Mouse (Mus musculus) heart, embryonic 13.5 days (tissue): Measurements from ENCODE around the gene Dennd4b. TPM values are rescaled to one million over a fixed set of nuclear protein-coding genes. Genes with fewer than 3 reads are reported as not detected.
A peak's percentile ranks its signal among the peaks of the same experiment; 100 is the strongest.
"Not testable (repeated sequence)": the region's sequence is repeated elsewhere in the genome, so short reads cannot be mapped to it uniquely, and the experiment has no call there.

Source experiments
- ATAC-seq: fragments of 200-750 bp; cut with Nextera tagmentation; 2 replicates; pipeline ENCODE4 v1.8.0; 2017; ENCODE audit warnings: moderate TSS enrichment; ENCODE audit not compliant: insufficient number of reproducible peaks, low FRiP score, low TSS enrichment; ENCODE audit errors: extremely low read depth
- H3K27ac ChIP-seq: fragments of 300-500 bp; sonication (generic); replicated peaks from 2 replicates; pipeline ENCODE4 v1.5.1; 2015; ENCODE audit warnings: moderate library complexity, mild to moderate bottlenecking, inconsistent platforms
- H3K27me3 ChIP-seq: fragments of 300-500 bp; sonication (generic); replicated peaks from 2 replicates; pipeline ENCODE4 v1.6.1; 2015; ENCODE audit warnings: mild to moderate bottlenecking, inconsistent platforms
- H3K36me3 ChIP-seq: fragments of 300-500 bp; sonication (generic); 2 replicates; pipeline ENCODE4 v1.6.1; 2015; ENCODE audit warnings: mild to moderate bottlenecking, inconsistent platforms
- H3K4me1 ChIP-seq: fragments of 300-500 bp; sonication (generic); 2 replicates; pipeline ENCODE4 v1.6.1; 2015; ENCODE audit warnings: inconsistent platforms
- H3K4me2 ChIP-seq: fragments of 300-500 bp; sonication (generic); 2 replicates; pipeline ENCODE4 v1.6.1; 2015; ENCODE audit warnings: inconsistent platforms, mild to moderate bottlenecking, moderate library complexity
- H3K4me3 ChIP-seq: fragments of 300-500 bp; sonication (generic); 2 replicates; pipeline ENCODE4 v1.5.1; 2015; ENCODE audit warnings: moderate library complexity, mild to moderate bottlenecking, inconsistent platforms
- H3K9ac ChIP-seq: fragments of 300-500 bp; sonication (generic); 2 replicates; pipeline ENCODE4 v1.6.1; 2015; ENCODE audit warnings: inconsistent platforms, mild to moderate bottlenecking, moderate library complexity
- H3K9me3 ChIP-seq: fragments of 300-500 bp; sonication (generic); 2 replicates; pipeline ENCODE4 v1.6.1; 2016; ENCODE audit warnings: inconsistent platforms
- WGBS: fragments of 180-500 bp; shearing (Covaris S2); methylation state at CpG from one replicate; pipeline ENCODE4 v1.1.7; 2015; ENCODE audit warnings: mixed read lengths; 5-methylcytosine and 5-hydroxymethylcytosine counted together
- polyA plus RNA-seq: library from polyadenylated mRNA; unstranded; fragments of >200 nt; fragmentation: Nextera tagmentation; extraction: Ambion mirVana; gene quantifications from 2 replicates; pipeline ENCODE4 v1.2.1, GENCODE M21; 2015

The Dennd4b gene
- polyA plus RNA-seq, 1 experiment from 2014 or later = 5.5 TPM

- Histone ChIP-seq H3K9ac (no peak overlapping the region), H3K4me1 (peaks cover 12% of the 10 kb centered on the region), H3K36me3 (peaks cover 57% of the 10 kb centered on the region), H3K4me2 (no peak overlapping the region), H3K4me3 (no peak overlapping the region), H3K27ac (no peak overlapping the region), H3K9me3 (no peaks in the 10 kb centered on the region), H3K27me3 (no peaks in the 10 kb centered on the region)
- 89% methylated on average over 9 of the region's 9 CpGs for WGBS
- ATAC-seq = no peak
Observed at GRCm38 (mm10) chr3:90280708-90281107, 15.7 kb downstream of the Dennd4b start.

- Histone ChIP-seq H3K4me2 (no peak overlapping the region), H3K36me3 (peaks cover 22% of the 10 kb centered on the region), H3K4me1 (no peaks in the 10 kb centered on the region), H3K27me3 (no peaks in the 10 kb centered on the region), H3K9me3 (no peaks in the 10 kb centered on the region), H3K27ac (no peak overlapping the region), H3K4me3 (no peak overlapping the region), H3K9ac (no peak overlapping the region)
- WGBS = 93% methylated on average over 2 of the region's 2 CpGs
- no peak for ATAC-seq
Observed at GRCm38 (mm10) chr3:90284150-90284549, 19.2 kb downstream of the Dennd4b start.

DNA sequence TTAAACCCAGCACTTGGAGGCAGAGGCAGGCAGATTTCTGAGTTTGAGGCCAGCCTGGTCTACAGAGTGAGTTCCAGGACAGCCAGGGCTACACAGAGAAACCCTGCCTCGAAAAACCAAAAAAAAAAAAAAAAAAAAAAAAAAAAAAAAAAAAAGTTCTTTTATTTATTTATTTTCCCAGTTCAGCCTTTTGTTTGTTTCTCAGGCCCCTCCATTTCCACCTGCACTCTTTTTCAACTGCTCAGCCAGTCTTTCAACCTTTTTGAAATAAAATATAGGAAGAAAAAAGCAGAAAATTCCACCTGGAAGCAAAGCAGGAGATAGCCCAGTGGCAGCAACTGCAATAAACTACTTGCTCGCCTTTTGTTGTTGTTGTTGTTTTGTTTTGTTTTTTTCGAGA lies 24.4 kb downstream of the Dennd4b start:
- H3K27me3 ChIP-seq, H3K9ac ChIP-seq, H3K27ac ChIP-seq, H3K4me3 ChIP-seq, H3K4me2 ChIP-seq, ATAC-seq, H3K36me3 ChIP-seq, H3K9me3 ChIP-seq: not testable (repeated sequence)
- WGBS = 46% methylated on average over 3 of the region's 3 CpGs
- peaks cover 11% of the 10 kb centered on the region for H3K4me1 ChIP-seq

DNA sequence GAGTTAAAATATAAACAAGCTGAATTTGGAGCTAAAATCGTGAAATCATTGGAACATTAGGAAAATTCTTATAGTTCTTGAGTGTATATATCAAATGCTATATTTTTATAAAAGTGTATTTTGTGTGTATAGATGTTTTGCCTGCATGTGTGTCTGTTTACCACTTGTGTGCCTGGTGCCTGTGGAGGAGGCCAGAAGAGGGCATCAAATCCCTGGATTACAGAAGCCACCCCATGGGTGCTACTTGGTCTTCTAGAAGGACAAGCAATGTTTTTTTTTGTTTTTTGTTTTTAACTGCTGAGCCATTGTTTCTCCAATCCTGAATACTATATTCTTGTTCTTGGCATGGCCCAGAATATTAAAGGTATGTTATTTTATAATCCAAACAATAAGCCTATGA lies 25.6 kb downstream of the Dennd4b start:
- H3K4me3 ChIP-seq = no peak overlapping the region
- H3K36me3 ChIP-seq = no peaks in the 10 kb centered on the region; the same call in 1 of the 2 replicates
- no peaks in the 10 kb centered on the region for H3K27me3 ChIP-seq
- H3K9ac ChIP-seq = no peak overlapping the region
- H3K4me2 ChIP-seq = no peak overlapping the region
- ATAC-seq = no peak
- 82% methylated on average over 1 of the region's 1 CpGs for WGBS
- peaks cover 23% of the 10 kb centered on the region for H3K4me1 ChIP-seq
- H3K27ac ChIP-seq = no peak overlapping the region
- no peaks in the 10 kb centered on the region for H3K9me3 ChIP-seq

DNA sequence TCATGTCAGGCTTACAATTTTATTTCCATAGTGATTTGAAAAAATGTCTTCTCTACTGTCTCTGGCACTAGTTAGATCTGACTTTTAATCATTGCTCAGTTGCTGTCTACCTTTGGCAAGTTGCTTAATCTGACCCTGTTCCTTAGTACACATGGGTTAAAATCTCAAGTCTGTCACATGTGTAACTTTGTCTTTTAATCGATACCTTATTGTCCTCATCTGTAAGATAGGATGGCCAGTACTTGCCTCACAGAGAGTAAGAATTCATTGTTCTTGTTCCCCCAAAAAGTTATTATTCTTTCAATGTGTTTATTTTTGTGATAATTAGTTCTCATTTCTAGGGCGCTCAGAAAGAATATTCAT lies 27.0 kb downstream of the Dennd4b start:
- H3K4me2 ChIP-seq = peak overlapping the region; percentile 75
- ATAC-seq = no peak
- 36% methylated on average over 2 of the region's 2 CpGs for WGBS

GRCm38 (mm10) chr3:90292345-90293275 lies 27.6 kb downstream of the Dennd4b start, which contains the start of gene Gatad2b:
Gene Gatad2b, plus strand, starts transcription at chr3:90293178.
- H3K27ac ChIP-seq = peak within 1 kb of the TSS; percentile 97
- H3K36me3 ChIP-seq = no peaks in the 10 kb centered on the region; the same call in 1 of the 2 replicates
- WGBS = under 1% methylated on average over 44 of the region's 47 CpGs
- peak; percentile 99 for ATAC-seq
- peak within 1 kb of the TSS; percentile 98 for H3K9ac ChIP-seq
- H3K9me3 ChIP-seq = no peaks in the 10 kb centered on the region
- H3K27me3 ChIP-seq = no peaks in the 10 kb centered on the region
- H3K4me1 ChIP-seq = peaks cover 40% of the 10 kb centered on the region
- H3K4me3 ChIP-seq = peak within 1 kb of the TSS; percentile 93
- peak within 1 kb of the TSS; percentile 80 for H3K4me2 ChIP-seq

More for the DNA sequence above, 27.0 kb downstream of the Dennd4b start:
- H3K27me3 ChIP-seq = no peaks in the 10 kb centered on the region
- peak overlapping the region; percentile 93 for H3K4me3 ChIP-seq
- peak overlapping the region; percentile 96 for H3K27ac ChIP-seq
- no peaks in the 10 kb centered on the region for H3K9me3 ChIP-seq
- H3K9ac ChIP-seq = peak overlapping the region; percentile 91
- H3K36me3 ChIP-seq = no peaks in the 10 kb centered on the region; the same call in 1 of the 2 replicates
- H3K4me1 ChIP-seq = peaks cover 35% of the 10 kb centered on the region

- ATAC-seq = peak; percentile 39
- H3K27ac ChIP-seq = peak overlapping the region; percentile 97
- H3K9me3 ChIP-seq = no peaks in the 10 kb centered on the region
- no peaks in the 10 kb centered on the region for H3K27me3 ChIP-seq
- H3K4me2 ChIP-seq = peak overlapping the region; percentile 80
- under 1% methylated on average over 33 of the region's 68 CpGs for WGBS
- H3K9ac ChIP-seq = peak overlapping the region; percentile 98
- H3K4me3 ChIP-seq = peak overlapping the region; percentile 93
- peaks cover 43% of the 10 kb centered on the region for H3K4me1 ChIP-seq
- no peaks in the 10 kb centered on the region; the same call in 1 of the 2 replicates for H3K36me3 ChIP-seq
Observed at GRCm38 (mm10) chr3:90293352-90294063, 28.5 kb downstream of the Dennd4b start.

GRCm38 (mm10) chr3:90294064-90294440 lies 29.1 kb downstream of the Dennd4b start:
- ATAC-seq = no peak
- Histone ChIP-seq H3K9me3 (no peaks in the 10 kb centered on the region), H3K27ac (peak overlapping the region; percentile 97), H3K36me3 (no peaks in the 10 kb centered on the region; the same call in 1 of the 2 replicates), H3K27me3 (no peaks in the 10 kb centered on the region), H3K4me2 (peak overlapping the region; percentile 80), H3K9ac (peak overlapping the region; percentile 98), H3K4me1 (peaks cover 43% of the 10 kb centered on the region), H3K4me3 (peak overlapping the region; percentile 93)
- 2% methylated on average over 11 of the region's 11 CpGs for whole genome bisulfite sequencing

DNA sequence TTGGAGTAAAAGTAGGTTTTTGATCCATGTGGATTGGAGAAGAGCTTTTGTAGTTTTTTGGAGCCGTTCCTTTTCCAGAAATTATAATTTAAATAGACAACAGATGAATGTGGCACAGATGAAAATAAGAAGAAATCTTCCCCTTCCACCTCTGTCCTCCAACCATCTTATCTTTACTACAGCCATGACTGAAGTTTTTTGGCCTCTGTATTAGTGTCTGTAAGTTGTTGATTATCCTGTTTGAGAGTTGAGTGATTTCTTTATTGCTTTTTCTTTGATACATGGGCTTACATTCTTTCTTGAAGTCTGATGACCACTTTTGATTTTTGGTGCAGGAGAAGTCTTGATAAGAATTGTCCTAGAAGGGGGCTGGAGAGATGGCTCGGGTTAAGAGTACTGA lies 29.7 kb downstream of the Dennd4b start:
- 55% methylated on average over 2 of the region's 2 CpGs for WGBS
- Histone ChIP-seq H3K27me3 (no peaks in the 10 kb centered on the region), H3K9me3 (no peaks in the 10 kb centered on the region), H3K4me1 (peaks cover 43% of the 10 kb centered on the region), H3K4me2 (peak overlapping the region; percentile 80), H3K4me3 (peak overlapping the region; percentile 93), H3K9ac (peak overlapping the region; percentile 98), H3K36me3 (no peaks in the 10 kb centered on the region; the same call in 1 of the 2 replicates), H3K27ac (peak overlapping the region; percentile 97)
- ATAC-seq = no peak

GRCm38 (mm10) chr3:90305801-90306200 lies 40.8 kb downstream of the Dennd4b start:
- H3K4me3 ChIP-seq = no peak overlapping the region
- 45% methylated on average over 3 of the region's 3 CpGs for WGBS

GRCm38 (mm10) chr3:90309589-90309988 lies 44.6 kb downstream of the Dennd4b start:
- ATAC-seq = no peak
- no peak overlapping the region for H3K27ac ChIP-seq
- no peaks in the 10 kb centered on the region for H3K36me3 ChIP-seq
- no peak overlapping the region for H3K4me2 ChIP-seq
- H3K9me3 ChIP-seq = no peaks in the 10 kb centered on the region
- H3K27me3 ChIP-seq = no peaks in the 10 kb centered on the region
- no peak overlapping the region for H3K4me3 ChIP-seq
- H3K9ac ChIP-seq = no peak overlapping the region
- H3K4me1 ChIP-seq = peaks cover 25% of the 10 kb centered on the region

More at GRCm38 (mm10) chr3:90305801-90306200, 40.8 kb downstream of the Dennd4b start:
- Histone ChIP-seq H3K36me3 (no peaks in the 10 kb centered on the region), H3K27ac (no peak overlapping the region), H3K9me3 (no peaks in the 10 kb centered on the region), H3K27me3 (no peaks in the 10 kb centered on the region), H3K4me2 (no peak overlapping the region), H3K9ac (no peak overlapping the region), H3K4me1 (peaks cover 22% of the 10 kb centered on the region)
- ATAC-seq = no peak
